Mouse (Mus musculus): ENCODE results near the gene Mylip. TPM values are rescaled to one million over a fixed set of nuclear protein-coding genes. Genes with fewer than 3 reads are reported as not detected.
A peak's percentile ranks its signal among the peaks of the same experiment; 100 is the strongest.

Mylip gene
- polyA plus RNA-seq, 1 experiment from 2014 or later = 12.9 TPM

DNA sequence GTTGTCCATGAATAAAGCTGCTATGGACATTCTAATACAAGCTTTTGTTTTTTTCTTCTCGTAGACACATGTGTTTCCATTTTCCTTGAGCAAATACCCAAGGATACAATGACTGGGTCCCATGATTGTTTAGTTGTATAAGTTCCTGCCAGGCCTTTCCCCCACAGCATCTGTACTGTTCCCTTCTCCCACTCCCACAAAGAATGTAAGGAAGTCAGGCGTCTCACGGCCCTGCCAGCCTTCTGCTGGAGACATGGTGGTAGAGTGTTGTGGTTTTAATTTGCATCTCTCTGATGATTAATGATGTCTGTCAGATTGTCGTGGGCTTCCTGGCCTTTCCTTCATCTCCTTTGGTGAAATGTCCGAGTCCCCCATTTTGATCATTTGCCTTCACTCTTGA is 7.7 kb downstream of the Mylip start:
- no peak for ATAC-seq (ENCODE audit: insufficient read depth, low FRiP score)
- no peaks in the 10 kb centered on the region for H3K9me3 ChIP-seq (replicated peaks; ENCODE audit: control insufficient read depth, low read length)
- WGBS = 48% methylated on average over 5 of the region's 5 CpGs
- H3K4me1 ChIP-seq (ENCODE audit: control insufficient read depth, insufficient read depth, low read length) = peaks cover 12% of the 10 kb centered on the region
- H3K4me3 ChIP-seq (replicated peaks; ENCODE audit: low read length) = no peak overlapping the region
- no peaks in the 10 kb centered on the region for H3K36me3 ChIP-seq (ENCODE audit: control insufficient read depth, insufficient read depth, low read length)
- peak overlapping the region; percentile 37; the same call in 1 of the 2 replicates for H3K27ac ChIP-seq (ENCODE audit: low read length)
- H3K9ac ChIP-seq (ENCODE audit: low read length) = no peak overlapping the region
- H3K27me3 ChIP-seq (ENCODE audit: control insufficient read depth, insufficient read depth, low read length) = no peaks in the 10 kb centered on the region
- H3K4me2 ChIP-seq (ENCODE audit: low read depth, low read length) = no peak overlapping the region

GRCm38 (mm10) chr13:45397896-45398805 is 8.6 kb downstream of the Mylip start:
- no peak for ATAC-seq (ENCODE audit: insufficient read depth, low FRiP score)
- Histone ChIP-seq H3K4me1 (ENCODE audit: control insufficient read depth, insufficient read depth, low read length) (peaks cover 12% of the 10 kb centered on the region), H3K36me3 (ENCODE audit: control insufficient read depth, insufficient read depth, low read length) (no peaks in the 10 kb centered on the region), H3K9ac (ENCODE audit: low read length) (no peak overlapping the region), H3K4me2 (ENCODE audit: low read depth, low read length) (0 out of 2 replicates have a peak overlapping the region, but pooled peaks have one; percentile 1), H3K4me3 (replicated peaks; ENCODE audit: low read length) (no peak overlapping the region), H3K27me3 (ENCODE audit: control insufficient read depth, insufficient read depth, low read length) (no peaks in the 10 kb centered on the region), H3K9me3 (replicated peaks; ENCODE audit: control insufficient read depth, low read length) (no peaks in the 10 kb centered on the region), H3K27ac (ENCODE audit: low read length) (0 out of 2 replicates have a peak overlapping the region, but pooled peaks have one; percentile 37)
- WGBS = 52% methylated on average over 16 of the region's 21 CpGs

DNA sequence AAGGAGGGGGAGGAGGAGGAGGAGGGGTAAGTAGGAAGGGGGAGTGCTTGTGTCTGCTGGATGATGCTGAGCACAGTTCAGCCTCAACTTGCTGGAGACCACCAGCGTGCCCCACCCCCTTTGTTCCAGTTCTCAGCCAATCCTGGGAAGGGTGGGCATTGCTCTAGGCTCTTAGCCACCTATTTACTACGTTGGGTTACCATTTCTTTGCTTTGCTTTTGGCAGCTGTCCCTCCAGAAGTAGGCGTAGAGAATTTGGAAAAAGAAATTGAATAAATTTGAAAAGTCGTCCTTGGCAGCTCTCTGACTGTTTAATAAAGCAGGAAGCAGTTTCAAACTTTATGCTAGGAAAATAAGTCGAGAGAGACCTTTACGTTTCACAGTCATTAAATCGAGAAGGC is 11.2 kb downstream of the Mylip start:
- H3K36me3 ChIP-seq (ENCODE audit: control insufficient read depth, insufficient read depth, low read length) = 0 out of 2 replicates have a peak, but pooled peaks cover 9% of the 10 kb centered on the region
- WGBS = 66% methylated on average over 7 of the region's 7 CpGs
- no peak overlapping the region for H3K4me2 ChIP-seq (ENCODE audit: low read depth, low read length)
- no peak overlapping the region for H3K9ac ChIP-seq (ENCODE audit: low read length)
- H3K4me1 ChIP-seq (ENCODE audit: control insufficient read depth, insufficient read depth, low read length) = peaks cover 7% of the 10 kb centered on the region
- no peak overlapping the region for H3K27ac ChIP-seq (ENCODE audit: low read length)
- H3K4me3 ChIP-seq (replicated peaks; ENCODE audit: low read length) = no peak overlapping the region
- H3K27me3 ChIP-seq (ENCODE audit: control insufficient read depth, insufficient read depth, low read length) = no peaks in the 10 kb centered on the region
- H3K9me3 ChIP-seq (replicated peaks; ENCODE audit: control insufficient read depth, low read length) = no peaks in the 10 kb centered on the region
- no peak for ATAC-seq (ENCODE audit: insufficient read depth, low FRiP score)

GRCm38 (mm10) chr13:45401816-45402215 is 12.3 kb downstream of the Mylip start:
- no peaks in the 10 kb centered on the region for H3K9me3 ChIP-seq (replicated peaks; ENCODE audit: control insufficient read depth, low read length)
- 81% methylated on average over 7 of the region's 7 CpGs for WGBS
- H3K27me3 ChIP-seq (ENCODE audit: control insufficient read depth, insufficient read depth, low read length) = no peaks in the 10 kb centered on the region
- no peak overlapping the region for H3K4me3 ChIP-seq (replicated peaks; ENCODE audit: low read length)
- H3K4me2 ChIP-seq (ENCODE audit: low read depth, low read length) = no peak overlapping the region
- peak overlapping the region; percentile 46; the same call in 1 of the 2 replicates for H3K27ac ChIP-seq (ENCODE audit: low read length)
- ATAC-seq (ENCODE audit: insufficient read depth, low FRiP score) = no peak
- peaks cover 6% of the 10 kb centered on the region; the same call in 1 of the 2 replicates for H3K4me1 ChIP-seq (ENCODE audit: control insufficient read depth, insufficient read depth, low read length)
- no peak overlapping the region for H3K9ac ChIP-seq (ENCODE audit: low read length)
- peaks cover 19% of the 10 kb centered on the region; the same call in 1 of the 2 replicates for H3K36me3 ChIP-seq (ENCODE audit: control insufficient read depth, insufficient read depth, low read length)

DNA sequence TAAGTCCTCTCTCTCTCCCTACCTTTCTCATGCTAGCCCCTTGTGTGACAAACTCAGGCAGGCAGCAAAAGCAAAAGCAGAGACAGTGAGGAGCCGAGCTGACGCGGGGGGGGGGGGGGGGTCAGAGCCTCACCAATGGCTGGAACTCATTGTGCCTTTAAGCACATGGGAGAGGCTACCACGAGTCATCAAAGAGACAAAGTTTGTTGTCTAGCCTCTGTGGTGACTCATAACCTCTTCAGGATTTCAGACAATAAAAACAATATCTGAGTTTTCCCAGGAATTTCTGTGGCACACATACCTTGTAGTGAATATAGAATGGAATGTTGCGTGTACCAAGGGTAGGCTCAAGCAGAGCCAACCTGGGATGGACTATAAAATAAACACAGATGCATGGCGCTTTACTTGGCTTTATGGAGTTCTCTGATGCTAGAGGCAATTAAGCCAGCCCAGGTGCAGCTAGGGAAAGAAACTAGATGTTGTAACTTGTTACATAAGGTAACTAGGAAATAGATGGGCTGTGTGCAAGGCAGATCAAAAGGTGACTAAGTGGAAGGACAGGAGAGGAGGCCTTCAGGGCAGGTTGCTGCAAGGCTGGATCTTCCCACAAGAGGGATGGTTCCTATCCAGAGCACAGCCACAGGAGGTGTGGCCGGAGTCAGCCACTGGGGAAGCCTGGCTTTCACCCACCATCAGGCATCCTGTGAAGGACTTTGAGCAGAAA is 12.9 kb downstream of the Mylip start:
- no peak for ATAC-seq (ENCODE audit: insufficient read depth, low FRiP score)
- no peak overlapping the region for H3K4me2 ChIP-seq (ENCODE audit: low read depth, low read length)
- H3K27me3 ChIP-seq (ENCODE audit: control insufficient read depth, insufficient read depth, low read length) = no peaks in the 10 kb centered on the region
- no peaks in the 10 kb centered on the region for H3K9me3 ChIP-seq (replicated peaks; ENCODE audit: control insufficient read depth, low read length)
- H3K9ac ChIP-seq (ENCODE audit: low read length) = no peak overlapping the region
- 70% methylated on average over 6 of the region's 7 CpGs for WGBS
- peak overlapping the region; percentile 46; the same call in 1 of the 2 replicates for H3K27ac ChIP-seq (ENCODE audit: low read length)
- H3K4me1 ChIP-seq (ENCODE audit: control insufficient read depth, insufficient read depth, low read length) = no peaks in the 10 kb centered on the region
- no peak overlapping the region for H3K4me3 ChIP-seq (replicated peaks; ENCODE audit: low read length)
- H3K36me3 ChIP-seq (ENCODE audit: control insufficient read depth, insufficient read depth, low read length) = peaks cover 25% of the 10 kb centered on the region

DNA sequence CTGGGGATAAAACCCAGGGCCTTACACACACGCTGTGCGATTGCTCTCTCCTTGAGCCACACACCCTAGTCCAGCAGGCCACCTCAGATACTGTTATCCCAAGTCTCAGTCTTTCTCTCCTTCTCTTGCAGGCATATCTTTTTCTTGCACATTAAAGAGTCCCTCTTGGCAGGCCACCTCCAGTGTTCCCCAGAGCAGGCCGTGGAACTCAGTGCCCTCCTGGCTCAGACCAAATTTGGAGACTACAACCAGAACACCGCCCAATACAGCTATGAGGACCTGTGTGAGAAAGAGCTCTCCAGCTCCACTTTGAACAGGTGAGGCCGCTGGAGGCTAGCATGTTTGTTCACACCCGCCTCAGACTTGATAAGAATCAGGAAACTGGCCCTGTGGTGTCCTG is 14.7 kb downstream of the Mylip start:
- Histone ChIP-seq H3K4me1 (ENCODE audit: control insufficient read depth, insufficient read depth, low read length) (no peaks in the 10 kb centered on the region), H3K4me3 (replicated peaks; ENCODE audit: low read length) (no peak overlapping the region), H3K9ac (ENCODE audit: low read length) (no peak overlapping the region), H3K36me3 (ENCODE audit: control insufficient read depth, insufficient read depth, low read length) (peaks cover 41% of the 10 kb centered on the region), H3K27me3 (ENCODE audit: control insufficient read depth, insufficient read depth, low read length) (no peaks in the 10 kb centered on the region), H3K9me3 (replicated peaks; ENCODE audit: control insufficient read depth, low read length) (no peaks in the 10 kb centered on the region), H3K27ac (ENCODE audit: low read length) (no peak overlapping the region), H3K4me2 (ENCODE audit: low read depth, low read length) (no peak overlapping the region)
- WGBS = 76% methylated on average over 6 of the region's 6 CpGs
- ATAC-seq (ENCODE audit: insufficient read depth, low FRiP score) = no peak

DNA sequence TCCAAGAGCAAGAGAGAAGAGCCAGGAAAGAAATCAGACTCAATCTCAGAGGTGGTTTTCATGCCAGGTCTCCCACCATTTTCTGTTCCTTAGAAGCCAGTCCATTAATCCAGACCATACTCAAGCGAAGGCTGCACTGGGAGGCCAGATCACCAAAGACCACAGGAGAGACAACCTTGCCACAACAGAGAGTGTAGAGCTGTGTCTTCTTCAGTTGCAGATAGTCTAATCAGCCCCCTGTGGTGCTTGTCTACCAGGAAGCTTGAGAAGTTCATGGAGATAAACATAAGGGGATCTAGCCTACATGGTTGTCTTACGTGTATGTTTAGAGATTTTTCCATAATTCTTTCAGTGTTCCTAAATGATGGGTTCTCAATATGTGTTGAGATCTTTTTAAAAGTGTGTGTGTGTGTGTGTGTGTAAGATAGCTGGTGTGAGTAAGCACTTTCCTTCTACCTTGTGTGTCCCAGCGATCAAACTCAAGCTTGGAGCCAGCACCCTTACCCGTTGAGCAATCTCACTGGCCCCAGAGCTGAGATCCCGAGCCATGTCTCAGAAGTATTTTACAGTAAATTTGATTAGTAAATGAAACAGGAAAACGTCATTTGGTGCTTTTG is 15.8 kb downstream of the Mylip start:
- Histone ChIP-seq H3K9me3 (replicated peaks; ENCODE audit: control insufficient read depth, low read length) (no peaks in the 10 kb centered on the region), H3K4me3 (replicated peaks; ENCODE audit: low read length) (no peak overlapping the region), H3K36me3 (ENCODE audit: control insufficient read depth, insufficient read depth, low read length) (peaks cover 45% of the 10 kb centered on the region), H3K4me1 (ENCODE audit: control insufficient read depth, insufficient read depth, low read length) (no peaks in the 10 kb centered on the region), H3K27me3 (ENCODE audit: control insufficient read depth, insufficient read depth, low read length) (no peaks in the 10 kb centered on the region), H3K4me2 (ENCODE audit: low read depth, low read length) (no peak overlapping the region), H3K9ac (ENCODE audit: low read length) (no peak overlapping the region), H3K27ac (ENCODE audit: low read length) (no peak overlapping the region)
- 93% methylated on average over 6 of the region's 6 CpGs for WGBS
- no peak for ATAC-seq (ENCODE audit: insufficient read depth, low FRiP score)

DNA sequence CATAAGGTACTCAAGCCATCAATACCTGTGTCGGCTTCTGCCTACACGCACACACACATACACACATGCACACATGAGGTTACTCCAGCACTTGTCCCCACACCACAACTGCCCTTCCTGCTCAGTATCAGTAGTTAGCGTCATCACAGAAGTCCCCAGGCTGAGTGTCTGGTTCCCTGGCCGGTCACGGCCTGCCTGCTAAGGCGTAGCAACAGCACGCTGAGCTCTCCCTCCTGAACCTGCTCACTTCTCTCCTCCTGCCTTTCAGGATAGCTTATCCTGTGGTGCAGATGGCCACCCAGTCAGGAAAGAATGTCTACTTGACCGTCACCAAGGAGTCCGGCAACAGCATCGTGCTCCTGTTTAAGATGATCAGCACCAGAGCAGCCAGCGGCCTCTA is 16.7 kb downstream of the Mylip start:
- 92% methylated on average over 11 of the region's 11 CpGs for WGBS
- Histone ChIP-seq H3K36me3 (ENCODE audit: control insufficient read depth, insufficient read depth, low read length) (peaks cover 45% of the 10 kb centered on the region), H3K4me2 (ENCODE audit: low read depth, low read length) (no peak overlapping the region), H3K27ac (ENCODE audit: low read length) (no peak overlapping the region), H3K4me3 (replicated peaks; ENCODE audit: low read length) (no peak overlapping the region), H3K9me3 (replicated peaks; ENCODE audit: control insufficient read depth, low read length) (no peaks in the 10 kb centered on the region), H3K4me1 (ENCODE audit: control insufficient read depth, insufficient read depth, low read length) (no peaks in the 10 kb centered on the region), H3K27me3 (ENCODE audit: control insufficient read depth, insufficient read depth, low read length) (no peaks in the 10 kb centered on the region), H3K9ac (ENCODE audit: low read length) (no peak overlapping the region)
- ATAC-seq (ENCODE audit: insufficient read depth, low FRiP score) = no peak

Measured in stomach, embryonic 16.5 days (tissue).